Mouse (Mus musculus) lung, embryonic 16.5 days (tissue): ENCODE data around the gene Lrch3. TPM values are rescaled to one million over a fixed set of nuclear protein-coding genes. Genes with fewer than 3 reads are reported as not detected.
"Not testable (repeated sequence)": the region's sequence is repeated elsewhere in the genome, so short reads cannot be mapped to it uniquely, and the experiment has no call there.

Experiments
- ATAC-seq: fragments of 200-750 bp; cut with Nextera tagmentation; 2 replicates; pipeline ENCODE4 v1.8.0; 2017; ENCODE audit warnings: low read depth, mild to moderate bottlenecking, moderate library complexity
- H3K27ac ChIP-seq: fragments of 300-500 bp; sonication (generic); 2 replicates; pipeline ENCODE4 v1.5.1; 2014; ENCODE audit warnings: mild to moderate bottlenecking, control low read depth, low read length
- H3K27me3 ChIP-seq: fragments of 300-500 bp; sonication (generic); 2 replicates; pipeline ENCODE4 v1.6.1; 2014; ENCODE audit warnings: low read depth, low read length, mixed read lengths; ENCODE audit not compliant: control insufficient read depth, insufficient read depth
- H3K36me3 ChIP-seq: fragments of 300-500 bp; sonication (generic); 2 replicates; pipeline ENCODE4 v1.6.1; 2014; ENCODE audit warnings: low read length; ENCODE audit not compliant: control insufficient read depth, insufficient read depth
- H3K4me1 ChIP-seq: fragments of 300-500 bp; sonication (generic); replicated peaks from 2 replicates; pipeline ENCODE4 v1.6.1; 2014; ENCODE audit warnings: low read length, mixed read lengths; ENCODE audit not compliant: control insufficient read depth, insufficient read depth
- H3K4me2 ChIP-seq: fragments of 300-500 bp; sonication (generic); 2 replicates; pipeline ENCODE4 v1.6.1; 2014; ENCODE audit warnings: low read depth, low read length, control low read depth
- H3K4me3 ChIP-seq: fragments of 300-500 bp; sonication (generic); 2 replicates; pipeline ENCODE4 v1.5.1; 2014; ENCODE audit warnings: mild to moderate bottlenecking, low read length, control low read depth
- H3K9ac ChIP-seq: fragments of 300-500 bp; sonication (generic); 2 replicates; pipeline ENCODE4 v1.6.1; 2014; ENCODE audit warnings: low read length, control low read depth
- H3K9me3 ChIP-seq: fragments of 300-500 bp; sonication (generic); 2 replicates; pipeline ENCODE4 v1.6.1; 2016; ENCODE audit warnings: low read length; ENCODE audit not compliant: control insufficient read depth
- WGBS: fragments of 180-500 bp; shearing (Covaris S2); extraction: QIAGEN DNeasy Blood & Tissue Kit; methylation state at CpG from one replicate; pipeline ENCODE4 v1.1.7; 2014; 5-methylcytosine and 5-hydroxymethylcytosine counted together
- polyA plus RNA-seq: library from polyadenylated mRNA; unstranded; fragments of >200 nt; fragmentation: Nextera tagmentation; extraction: Ambion mirVana; gene quantifications from 2 replicates; pipeline ENCODE4 v1.2.1, GENCODE M21; 2015

Gene Lrch3
- polyA plus RNA-seq, 1 experiment from 2014 or later: 18.9 TPM

- Histone ChIP-seq H3K4me2 (no peak overlapping the region), H3K9ac (no peak overlapping the region), H3K4me1 (no peaks in the 10 kb centered on the region), H3K4me3 (no peak overlapping the region), H3K36me3 (peaks cover 15% of the 10 kb centered on the region), H3K9me3 (no peaks in the 10 kb centered on the region), H3K27ac (no peak overlapping the region), H3K27me3 (no peaks in the 10 kb centered on the region)
- ATAC-seq: no peak
- WGBS: 49% methylated on average over 3 of the region's 3 CpGs
Measured at GRCm38 (mm10) chr16:32902051-32902428, 11.9 kb upstream of the Lrch3 start.

DNA sequence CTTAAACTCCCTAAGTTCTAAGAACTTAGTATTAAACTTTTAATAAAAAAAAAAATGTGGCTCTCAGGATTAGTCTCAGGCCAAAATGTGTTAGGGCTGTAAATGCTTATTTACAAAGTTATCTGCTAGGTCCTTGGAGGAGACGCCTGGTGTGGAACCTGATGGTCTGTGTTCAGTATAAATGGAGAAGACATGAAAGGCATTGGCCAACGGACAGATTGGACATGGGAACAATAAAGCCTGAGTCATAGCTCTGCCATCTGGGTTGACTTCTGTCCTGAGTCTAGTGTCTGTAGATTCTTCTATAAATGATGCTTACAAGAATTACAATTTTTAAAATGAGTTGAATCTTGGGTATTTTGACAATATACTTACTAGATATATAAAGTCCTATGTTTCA lies 7.7 kb upstream of the Lrch3 start:
- Histone ChIP-seq H3K4me1 (no peaks in the 10 kb centered on the region), H3K4me2 (no peak overlapping the region), H3K9ac (no peak overlapping the region), H3K27ac (no peak overlapping the region), H3K27me3 (no peaks in the 10 kb centered on the region), H3K9me3 (no peaks in the 10 kb centered on the region), H3K36me3 (peaks cover 9% of the 10 kb centered on the region; the same call in 1 of the 2 replicates), H3K4me3 (no peak overlapping the region)
- ATAC-seq: no peak
- WGBS: 73% methylated on average over 2 of the region's 2 CpGs

DNA sequence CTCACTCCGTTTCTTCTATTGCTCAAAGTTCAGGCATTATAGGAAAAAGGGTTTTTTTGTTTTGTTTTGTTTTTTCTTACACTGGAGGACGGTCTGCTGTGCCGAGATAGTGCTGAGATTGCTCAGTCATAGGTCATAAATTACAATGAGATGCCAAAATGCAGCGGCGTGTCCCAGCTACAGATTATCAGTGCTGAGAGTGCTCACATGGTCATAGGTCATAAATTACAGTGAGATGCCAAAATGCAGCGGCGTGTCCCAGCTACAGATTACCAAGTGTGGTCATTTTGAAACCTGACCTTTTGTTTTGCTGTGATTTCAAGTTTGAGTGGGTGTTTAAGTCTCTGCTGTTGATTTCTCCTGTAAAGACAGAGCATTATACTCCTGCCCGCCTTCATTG lies 7.2 kb upstream of the Lrch3 start:
- Histone ChIP-seq H3K4me1 (no peaks in the 10 kb centered on the region), H3K4me3 (no peak overlapping the region), H3K9ac (no peak overlapping the region), H3K27ac (peak overlapping the region; percentile 43), H3K27me3 (no peaks in the 10 kb centered on the region), H3K4me2 (no peak overlapping the region), H3K9me3 (no peaks in the 10 kb centered on the region), H3K36me3 (peaks cover 9% of the 10 kb centered on the region; the same call in 1 of the 2 replicates)
- WGBS: 55% methylated on average over 8 of the region's 8 CpGs
- peak; percentile 75 for ATAC-seq

DNA sequence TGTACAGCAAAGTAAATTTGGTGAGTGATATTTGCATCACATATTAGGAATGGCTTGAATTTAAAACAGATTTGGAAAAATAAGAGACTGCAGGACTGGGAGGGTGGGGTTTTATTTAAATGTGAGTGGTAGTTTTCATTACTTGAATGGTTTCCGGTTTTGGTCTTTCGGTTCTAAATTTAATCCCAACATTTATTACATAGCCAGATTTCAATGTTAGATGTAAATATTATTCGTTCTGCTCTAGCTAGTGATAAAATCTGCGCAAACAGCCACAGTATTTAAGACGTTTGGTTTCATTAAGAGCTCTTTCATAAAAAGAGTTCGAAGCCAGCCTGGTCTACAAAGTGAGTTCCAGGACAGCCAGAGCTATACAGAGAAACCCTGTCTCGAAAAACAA lies 688 bp upstream of the Lrch3 start:
- no peaks in the 10 kb centered on the region for H3K27me3 ChIP-seq
- H3K4me2 ChIP-seq: peak overlapping the region; percentile 65
- WGBS: 50% methylated on average over 7 of the region's 7 CpGs
- H3K27ac ChIP-seq: no peak overlapping the region
- H3K36me3 ChIP-seq: peaks cover under 1% of the 10 kb centered on the region; the same call in 1 of the 2 replicates
- no peaks in the 10 kb centered on the region for H3K9me3 ChIP-seq
- no peak overlapping the region for H3K4me3 ChIP-seq
- no peak for ATAC-seq
- H3K4me1 ChIP-seq: peaks cover 6% of the 10 kb centered on the region; the same call in 1 of the 2 replicates
- H3K9ac ChIP-seq: no peak overlapping the region

DNA sequence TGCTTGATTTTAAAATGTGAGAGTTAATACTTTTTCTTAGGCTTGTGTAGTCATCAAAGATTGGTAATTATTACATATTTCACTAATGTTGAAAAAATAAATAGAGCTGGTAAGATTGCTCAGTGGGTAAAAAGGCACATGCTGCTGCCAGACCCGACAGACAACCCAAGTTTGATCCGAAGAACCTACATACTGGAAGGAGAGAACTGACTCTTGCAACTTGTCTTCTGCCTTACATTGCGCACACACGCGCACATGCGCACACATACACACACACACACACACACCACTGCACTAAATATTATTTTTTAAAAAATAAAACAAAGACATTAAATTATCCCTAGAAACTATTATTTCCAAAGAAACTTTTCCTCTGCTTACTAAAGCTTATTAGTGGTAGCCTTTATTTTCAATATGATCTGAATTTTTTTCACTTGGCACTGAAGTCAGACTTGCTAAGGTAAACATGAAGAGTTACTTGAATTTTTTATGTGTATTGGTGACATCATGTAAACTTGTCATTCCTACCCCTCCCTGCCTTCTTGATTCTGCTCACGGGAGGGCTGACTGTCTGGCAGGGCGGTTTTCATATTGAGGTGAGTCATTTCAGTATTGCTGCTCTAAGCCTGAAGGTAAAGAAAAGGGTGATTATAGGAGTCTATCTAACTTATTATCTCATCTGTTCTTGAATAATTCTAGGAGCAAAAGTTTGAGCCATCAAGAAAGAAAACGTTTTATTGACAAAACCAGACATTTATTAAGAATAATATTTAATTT lies 1.6 kb downstream of the Lrch3 start:
- Histone ChIP-seq H3K27ac (no peak overlapping the region), H3K9ac (no peak overlapping the region), H3K9me3 (no peaks in the 10 kb centered on the region), H3K36me3 (peaks cover 2% of the 10 kb centered on the region; the same call in 1 of the 2 replicates), H3K4me3 (peak overlapping the region; percentile 32), H3K4me2 (peak overlapping the region; percentile 56), H3K27me3 (no peaks in the 10 kb centered on the region), H3K4me1 (peaks cover 6% of the 10 kb centered on the region; the same call in 1 of the 2 replicates)
- no peak for ATAC-seq
- 61% methylated on average over 9 of the region's 9 CpGs for WGBS

- ATAC-seq, H3K9me3 ChIP-seq, H3K27ac ChIP-seq, H3K4me1 ChIP-seq, H3K4me2 ChIP-seq, H3K4me3 ChIP-seq, H3K9ac ChIP-seq, H3K27me3 ChIP-seq, H3K36me3 ChIP-seq: not testable (repeated sequence)
- whole genome bisulfite sequencing: 89% methylated on average over 9 of the region's 9 CpGs
Measured at GRCm38 (mm10) chr16:32926629-32927028, 12.7 kb downstream of the Lrch3 start.

DNA sequence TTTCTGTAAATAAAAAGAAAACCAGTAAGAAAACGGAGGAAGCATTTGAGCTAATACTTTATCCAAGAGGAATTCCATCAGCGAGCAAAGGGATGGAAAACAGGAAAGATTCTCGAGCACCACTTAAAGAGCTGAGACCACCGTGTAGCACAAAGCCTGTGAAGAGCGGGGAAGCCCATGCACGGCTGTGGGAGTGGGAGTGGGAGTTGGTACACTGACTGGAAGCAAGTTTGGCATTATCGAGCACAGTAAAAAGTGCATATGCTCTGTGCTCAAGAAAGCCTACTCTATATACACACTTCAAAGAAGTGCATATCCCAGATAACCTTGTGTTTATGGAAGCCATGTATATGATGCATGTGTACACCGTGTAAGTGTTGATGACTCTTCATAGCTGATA lies 13.1 kb downstream of the Lrch3 start:
- H3K27ac ChIP-seq: no peak overlapping the region
- no peaks in the 10 kb centered on the region for H3K27me3 ChIP-seq
- H3K9ac ChIP-seq: no peak overlapping the region
- no peaks in the 10 kb centered on the region for H3K4me1 ChIP-seq
- WGBS: 80% methylated on average over 8 of the region's 8 CpGs
- no peak overlapping the region for H3K4me2 ChIP-seq
- ATAC-seq: no peak
- H3K9me3 ChIP-seq: no peaks in the 10 kb centered on the region
- 0 out of 2 replicates have a peak, but pooled peaks cover 6% of the 10 kb centered on the region for H3K36me3 ChIP-seq
- H3K4me3 ChIP-seq: no peak overlapping the region

DNA sequence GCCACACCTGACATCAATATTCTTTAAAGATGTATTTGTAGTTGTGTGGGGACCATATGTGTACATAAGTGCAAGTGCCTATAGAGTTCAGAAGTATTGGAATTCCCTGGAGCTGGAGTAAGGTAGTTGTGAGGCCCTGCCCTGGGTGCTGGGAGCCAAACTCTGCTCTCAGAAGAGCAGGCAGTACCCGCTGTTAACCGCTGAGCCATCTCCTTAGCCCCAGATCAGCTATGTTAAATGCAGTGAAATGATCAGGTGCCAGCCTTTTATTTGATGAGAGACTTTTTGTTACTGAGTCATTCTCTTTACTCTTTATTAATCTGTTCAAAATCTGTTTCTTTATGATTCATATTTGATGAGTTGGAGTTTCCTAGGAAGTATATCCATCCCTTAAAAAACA lies 16.0 kb downstream of the Lrch3 start:
- 37% methylated on average over 2 of the region's 2 CpGs for WGBS
- Histone ChIP-seq H3K4me3 (no peak overlapping the region), H3K27ac (no peak overlapping the region), H3K4me2 (no peak overlapping the region), H3K4me1 (0 out of 2 replicates have a peak, but pooled peaks cover 3% of the 10 kb centered on the region), H3K9me3 (no peaks in the 10 kb centered on the region), H3K36me3 (no peaks in the 10 kb centered on the region), H3K9ac (no peak overlapping the region), H3K27me3 (no peaks in the 10 kb centered on the region)
- no peak for ATAC-seq

GRCm38 (mm10) chr16:32934470-32934869 lies 20.6 kb downstream of the Lrch3 start:
- H3K4me3 ChIP-seq: no peak overlapping the region
- no peak overlapping the region for H3K9ac ChIP-seq
- H3K4me2 ChIP-seq: no peak overlapping the region
- no peak for ATAC-seq
- H3K9me3 ChIP-seq: no peaks in the 10 kb centered on the region
- WGBS: 60% methylated on average over 2 of the region's 2 CpGs
- no peaks in the 10 kb centered on the region for H3K27me3 ChIP-seq
- H3K36me3 ChIP-seq: no peaks in the 10 kb centered on the region
- peaks cover 6% of the 10 kb centered on the region; the same call in 1 of the 2 replicates for H3K4me1 ChIP-seq
- no peak overlapping the region; the same call in 1 of the 2 replicates for H3K27ac ChIP-seq
